Mouse (Mus musculus) liver, embryonic 15.5 days (tissue): Measurements from ENCODE around the gene Atp6v1fnb. TPM values are rescaled to one million over a fixed set of nuclear protein-coding genes. Genes with fewer than 3 reads are reported as not detected.

ENCODE experiments used
- ATAC-seq: fragments of 200-750 bp; cut with Nextera tagmentation; 2 replicates; pipeline ENCODE4 v1.8.0; 2017; ENCODE audit warnings: moderate number of reproducible peaks, mild to moderate bottlenecking, moderate library complexity; ENCODE audit not compliant: insufficient read depth
- H3K27ac ChIP-seq: fragments of 300-500 bp; sonication (generic); replicated peaks from 2 replicates; pipeline ENCODE4 v1.5.1; 2015; ENCODE audit warnings: mild to moderate bottlenecking, inconsistent platforms
- H3K27me3 ChIP-seq: fragments of 300-500 bp; sonication (generic); 2 replicates; pipeline ENCODE4 v1.6.1; 2015; ENCODE audit warnings: mild to moderate bottlenecking, inconsistent platforms
- H3K36me3 ChIP-seq: fragments of 300-500 bp; sonication (generic); replicated peaks from 2 replicates; pipeline ENCODE4 v1.6.1; 2015; ENCODE audit warnings: moderate library complexity, mild to moderate bottlenecking, inconsistent platforms
- H3K4me1 ChIP-seq: fragments of 300-500 bp; sonication (generic); replicated peaks from 2 replicates; pipeline ENCODE4 v1.6.1; 2015; ENCODE audit warnings: inconsistent platforms
- H3K4me2 ChIP-seq: fragments of 300-500 bp; sonication (generic); 2 replicates; pipeline ENCODE4 v1.6.1; 2015; ENCODE audit warnings: moderate library complexity, mild to moderate bottlenecking, inconsistent platforms
- H3K4me3 ChIP-seq: fragments of 300-500 bp; sonication (generic); replicated peaks from 2 replicates; pipeline ENCODE4 v1.5.1; 2015; ENCODE audit warnings: mild to moderate bottlenecking, inconsistent platforms
- H3K9ac ChIP-seq: fragments of 300-500 bp; sonication (generic); 2 replicates; pipeline ENCODE4 v1.6.1; 2015; ENCODE audit warnings: moderate library complexity, mild to moderate bottlenecking, inconsistent platforms
- H3K9me3 ChIP-seq: fragments of 300-500 bp; sonication (generic); replicated peaks from 2 replicates; pipeline ENCODE4 v1.6.1; 2016; ENCODE audit warnings: inconsistent platforms
- WGBS: fragments of 180-500 bp; shearing (Covaris S2); methylation state at CpG from one replicate; pipeline ENCODE4 v1.1.7; 2015; ENCODE audit warnings: mixed read lengths; ENCODE audit not compliant: insufficient replicate concordance; 5-methylcytosine and 5-hydroxymethylcytosine counted together
- polyA plus RNA-seq: library from polyadenylated mRNA; unstranded; fragments of >200 nt; fragmentation: Nextera tagmentation; extraction: Ambion mirVana; gene quantifications from 2 replicates; pipeline ENCODE4 v1.2.1, GENCODE M21; 2015

Gene Atp6v1fnb
- polyA plus RNA-seq: not detected in 2 replicates

DNA sequence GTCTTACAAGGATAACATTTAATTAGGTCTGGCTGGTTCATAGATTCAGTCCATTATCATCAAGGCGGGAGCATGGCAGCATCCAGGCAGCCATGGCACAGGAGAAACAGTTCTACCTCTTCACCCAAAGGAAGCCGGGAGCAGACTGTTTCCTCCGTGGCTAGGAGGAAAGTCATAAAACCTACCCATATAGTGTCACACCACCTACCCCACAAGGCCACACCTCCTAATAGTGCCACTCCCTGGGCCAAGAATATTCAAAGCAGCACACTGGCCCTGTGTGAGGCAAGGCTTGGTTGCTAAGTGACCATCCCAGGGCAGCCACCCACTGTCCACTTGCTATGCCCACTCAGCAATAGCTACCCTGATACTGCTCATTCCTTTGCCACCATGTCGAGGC lies at the start of gene Atp6v1fnb:
Gene Atp6v1fnb, plus strand, starts transcription at position 301 of the 400 bp plus-strand sequence.
- WGBS: 76% methylated on average over 4 of the region's 4 CpGs
- no peak within 1 kb of the TSS for H3K9ac ChIP-seq

DNA sequence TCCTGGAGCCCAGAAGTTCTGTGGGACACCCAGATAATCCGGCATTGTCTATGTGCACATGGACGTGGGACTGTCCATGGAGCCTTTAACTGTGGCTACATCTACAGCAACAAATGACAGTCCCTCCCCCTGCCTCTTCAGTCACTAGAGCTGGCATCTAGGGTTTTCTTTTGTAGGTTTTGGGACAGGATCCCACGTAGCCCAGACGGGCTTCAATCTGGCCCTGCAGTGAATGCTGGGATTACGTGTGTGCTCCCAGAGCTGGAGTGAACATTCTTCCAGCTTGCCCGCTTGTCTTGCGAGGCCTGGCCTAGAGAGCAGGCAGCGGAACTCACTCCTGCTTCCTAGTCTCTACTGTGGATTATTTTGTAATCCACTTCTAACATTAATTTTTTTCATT lies 46.1 kb upstream of the Atp6v1fnb start:
- H3K36me3 ChIP-seq: no peaks in the 10 kb centered on the region
- no peaks in the 10 kb centered on the region for H3K9me3 ChIP-seq
- ATAC-seq: no peak
- no peak overlapping the region for H3K27ac ChIP-seq
- WGBS: 70% methylated on average over 8 of the region's 8 CpGs
- peaks cover 9% of the 10 kb centered on the region for H3K27me3 ChIP-seq
- no peak overlapping the region for H3K4me2 ChIP-seq
- H3K4me1 ChIP-seq: no peaks in the 10 kb centered on the region
- H3K4me3 ChIP-seq: no peak overlapping the region
- no peak overlapping the region for H3K9ac ChIP-seq

More for the DNA sequence above, at the start of gene Atp6v1fnb:
- peaks cover 17% of the 10 kb centered on the region for H3K27me3 ChIP-seq
- no peak within 1 kb of the TSS for H3K4me3 ChIP-seq
- no peak within 1 kb of the TSS for H3K4me2 ChIP-seq
- H3K9me3 ChIP-seq: no peaks in the 10 kb centered on the region
- H3K36me3 ChIP-seq: peaks cover 20% of the 10 kb centered on the region
- no peak within 1 kb of the TSS for H3K27ac ChIP-seq
- peaks cover 35% of the 10 kb centered on the region for H3K4me1 ChIP-seq
- no peak for ATAC-seq

DNA sequence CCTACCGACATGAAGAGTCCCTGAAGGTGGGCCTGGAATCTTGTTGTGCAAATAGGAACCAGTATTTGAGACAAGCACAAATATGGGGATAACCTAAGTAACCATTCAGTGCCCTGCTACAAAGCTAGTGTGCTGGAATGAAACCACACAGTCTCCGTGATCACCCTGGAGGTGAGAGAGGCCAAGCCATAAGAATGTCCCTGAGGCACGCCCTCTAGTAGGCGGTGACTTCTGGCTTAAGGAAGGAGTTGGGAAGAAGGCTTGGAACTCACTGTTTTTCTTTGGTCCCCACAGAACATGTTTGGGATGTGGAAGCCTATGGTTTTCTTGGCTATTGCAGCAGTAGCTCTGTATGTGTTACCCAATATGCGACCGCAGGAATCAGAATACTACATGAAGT lies 44.9 kb upstream of the Atp6v1fnb start:
- Histone ChIP-seq H3K36me3 (no peaks in the 10 kb centered on the region), H3K4me3 (no peak overlapping the region), H3K4me2 (no peak overlapping the region), H3K9me3 (no peaks in the 10 kb centered on the region), H3K27me3 (peaks cover 18% of the 10 kb centered on the region), H3K27ac (no peak overlapping the region), H3K4me1 (no peaks in the 10 kb centered on the region), H3K9ac (no peak overlapping the region)
- 64% methylated on average over 6 of the region's 6 CpGs for WGBS
- ATAC-seq: no peak

DNA sequence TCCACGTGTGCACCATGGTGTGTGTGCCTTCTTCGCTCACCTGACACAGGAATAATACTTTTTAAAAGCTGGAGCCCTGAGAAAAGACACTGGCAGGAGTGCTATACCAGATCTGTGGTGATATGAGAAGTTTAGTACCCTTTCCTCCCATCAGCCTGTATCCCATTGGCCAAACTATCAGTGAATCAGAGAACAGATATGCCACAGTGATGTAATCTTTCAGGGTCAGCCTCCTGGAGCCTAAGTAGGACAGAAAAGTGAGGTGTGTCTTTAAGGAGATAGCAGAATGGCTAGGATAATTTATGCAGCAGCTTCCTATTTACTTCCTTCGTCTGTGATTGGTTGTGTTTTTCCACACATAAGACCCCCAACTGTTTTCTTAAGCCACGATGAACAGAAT lies 43.1 kb upstream of the Atp6v1fnb start:
- no peak overlapping the region for H3K4me3 ChIP-seq
- no peak overlapping the region for H3K27ac ChIP-seq
- ATAC-seq: no peak
- no peak overlapping the region for H3K9ac ChIP-seq
- 0 out of 2 replicates have a peak, but pooled peaks cover 4% of the 10 kb centered on the region for H3K4me1 ChIP-seq
- H3K4me2 ChIP-seq: no peak overlapping the region
- peaks cover 36% of the 10 kb centered on the region for H3K27me3 ChIP-seq
- WGBS: 47% methylated on average over 4 of the region's 4 CpGs
- no peaks in the 10 kb centered on the region for H3K36me3 ChIP-seq
- H3K9me3 ChIP-seq: no peaks in the 10 kb centered on the region

DNA sequence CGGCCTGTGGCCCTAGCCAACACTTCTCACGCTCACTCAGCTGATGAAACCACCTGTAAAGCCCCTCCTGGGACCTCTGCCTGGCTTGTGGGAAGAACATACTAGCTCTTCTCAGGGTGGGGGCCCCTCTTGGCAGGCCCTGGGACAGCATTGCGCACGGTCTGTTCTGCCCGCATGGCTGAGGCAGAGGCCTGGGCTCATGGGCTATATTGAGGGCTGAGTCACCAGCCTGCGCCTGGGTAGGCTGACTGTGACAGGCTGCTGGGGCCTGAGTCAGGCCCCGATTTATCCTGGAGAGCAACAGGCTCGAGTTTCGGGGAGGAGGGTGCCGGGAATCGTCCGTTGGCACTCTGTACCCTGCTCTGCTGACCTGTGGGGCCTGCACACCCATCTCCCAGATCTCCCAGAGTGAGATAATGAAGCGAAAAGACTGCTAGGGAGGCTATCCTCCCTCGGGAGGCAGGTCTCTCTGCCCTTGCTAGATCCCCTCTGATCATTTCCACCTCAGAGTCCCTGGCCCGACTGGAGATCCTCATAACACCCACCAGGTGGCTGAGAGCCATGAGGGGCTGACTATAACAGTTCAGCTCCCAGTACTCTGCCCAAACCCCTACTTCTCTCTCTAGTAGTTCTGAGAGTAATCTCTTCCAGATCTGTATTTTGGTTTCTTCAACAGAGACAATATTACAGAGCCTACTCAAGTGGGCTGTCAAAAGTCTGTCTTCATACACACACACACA lies 40.4 kb upstream of the Atp6v1fnb start:
- ATAC-seq: no peak
- H3K27me3 ChIP-seq: peaks cover 63% of the 10 kb centered on the region

DNA sequence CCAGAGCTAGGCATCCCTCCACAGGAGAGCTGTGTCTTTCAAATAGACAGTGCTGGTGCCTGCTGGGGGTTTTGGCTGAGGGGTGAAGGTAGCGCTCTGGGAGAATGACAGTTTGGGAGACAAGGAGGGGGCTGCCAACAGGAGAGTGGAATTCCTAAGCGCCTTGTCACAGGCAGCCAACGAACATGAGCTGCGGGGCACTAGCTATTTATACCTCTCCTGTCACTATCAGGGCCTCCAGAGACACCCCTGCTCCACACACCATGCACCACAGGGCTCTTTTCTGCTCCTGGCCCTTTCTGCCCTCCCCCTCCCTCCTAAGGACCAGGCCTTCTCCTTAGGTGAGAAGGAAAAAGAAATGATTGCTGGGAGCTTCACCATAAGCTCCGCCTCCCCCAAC lies 39.8 kb upstream of the Atp6v1fnb start:
- Histone ChIP-seq H3K4me3 (no peak overlapping the region), H3K4me2 (no peak overlapping the region), H3K36me3 (no peaks in the 10 kb centered on the region), H3K4me1 (peaks cover 7% of the 10 kb centered on the region; the same call in 1 of the 2 replicates), H3K9ac (no peak overlapping the region), H3K9me3 (no peaks in the 10 kb centered on the region), H3K27ac (no peak overlapping the region), H3K27me3 (peaks cover 69% of the 10 kb centered on the region)
- no peak for ATAC-seq
- 40% methylated on average over 5 of the region's 5 CpGs for WGBS

More for the DNA sequence above, 40.4 kb upstream of the Atp6v1fnb start:
- Histone ChIP-seq H3K27ac (no peak overlapping the region), H3K36me3 (no peaks in the 10 kb centered on the region), H3K4me3 (no peak overlapping the region), H3K9ac (no peak overlapping the region), H3K4me1 (peaks cover 7% of the 10 kb centered on the region; the same call in 1 of the 2 replicates), H3K9me3 (no peaks in the 10 kb centered on the region), H3K4me2 (no peak overlapping the region)
- 49% methylated on average over 15 of the region's 15 CpGs for WGBS

DNA sequence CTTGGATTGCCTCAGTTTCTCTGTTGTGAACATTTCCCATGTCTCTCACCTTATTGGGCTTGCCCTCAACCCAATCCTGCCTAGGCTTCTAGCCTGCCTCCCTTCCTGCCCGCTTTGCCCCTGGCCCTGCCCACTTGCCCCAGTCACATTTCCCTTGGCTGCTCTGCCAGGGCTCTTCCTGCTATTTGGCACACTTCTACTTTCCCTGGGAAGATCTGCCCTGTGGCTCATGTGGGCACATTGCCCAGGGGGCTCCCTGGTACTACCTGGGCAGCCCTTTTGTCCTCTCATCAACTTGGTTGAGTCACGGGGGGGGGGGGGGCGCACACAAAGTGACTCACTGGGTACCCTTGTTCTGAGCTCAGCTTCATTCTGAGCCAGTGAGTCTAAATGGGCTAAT lies 39.1 kb upstream of the Atp6v1fnb start:
- Histone ChIP-seq H3K27me3 (peaks cover 76% of the 10 kb centered on the region), H3K4me3 (no peak overlapping the region), H3K4me2 (no peak overlapping the region), H3K36me3 (no peaks in the 10 kb centered on the region), H3K4me1 (peaks cover 7% of the 10 kb centered on the region; the same call in 1 of the 2 replicates), H3K9me3 (no peaks in the 10 kb centered on the region), H3K9ac (no peak overlapping the region), H3K27ac (no peak overlapping the region)
- WGBS: 43% methylated on average over 3 of the region's 3 CpGs
- no peak for ATAC-seq

DNA sequence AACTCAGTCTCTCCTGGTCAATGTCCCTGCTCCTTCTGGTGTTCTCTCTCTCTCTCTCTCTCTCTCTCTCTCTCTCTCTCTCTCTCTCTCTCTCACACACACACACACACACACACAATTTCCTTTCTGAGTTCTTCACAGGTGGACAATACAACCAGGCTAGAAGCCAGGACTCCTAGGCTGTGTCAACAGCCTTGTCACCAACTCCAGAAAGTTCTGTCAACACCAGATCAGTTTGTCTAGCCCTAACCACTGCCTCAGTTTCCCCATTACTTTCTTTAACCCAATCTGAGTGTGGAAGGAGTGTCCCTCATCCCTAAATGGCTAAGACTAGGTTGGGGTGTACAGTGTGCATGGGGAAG lies 38.6 kb upstream of the Atp6v1fnb start:
- Histone ChIP-seq H3K27ac (no peak overlapping the region), H3K9me3 (no peaks in the 10 kb centered on the region), H3K27me3 (peaks cover 79% of the 10 kb centered on the region), H3K4me2 (peak overlapping the region; percentile 57), H3K4me3 (peak overlapping the region; percentile 37), H3K9ac (no peak overlapping the region), H3K36me3 (no peaks in the 10 kb centered on the region), H3K4me1 (peaks cover 7% of the 10 kb centered on the region; the same call in 1 of the 2 replicates)
- ATAC-seq: no peak

DNA sequence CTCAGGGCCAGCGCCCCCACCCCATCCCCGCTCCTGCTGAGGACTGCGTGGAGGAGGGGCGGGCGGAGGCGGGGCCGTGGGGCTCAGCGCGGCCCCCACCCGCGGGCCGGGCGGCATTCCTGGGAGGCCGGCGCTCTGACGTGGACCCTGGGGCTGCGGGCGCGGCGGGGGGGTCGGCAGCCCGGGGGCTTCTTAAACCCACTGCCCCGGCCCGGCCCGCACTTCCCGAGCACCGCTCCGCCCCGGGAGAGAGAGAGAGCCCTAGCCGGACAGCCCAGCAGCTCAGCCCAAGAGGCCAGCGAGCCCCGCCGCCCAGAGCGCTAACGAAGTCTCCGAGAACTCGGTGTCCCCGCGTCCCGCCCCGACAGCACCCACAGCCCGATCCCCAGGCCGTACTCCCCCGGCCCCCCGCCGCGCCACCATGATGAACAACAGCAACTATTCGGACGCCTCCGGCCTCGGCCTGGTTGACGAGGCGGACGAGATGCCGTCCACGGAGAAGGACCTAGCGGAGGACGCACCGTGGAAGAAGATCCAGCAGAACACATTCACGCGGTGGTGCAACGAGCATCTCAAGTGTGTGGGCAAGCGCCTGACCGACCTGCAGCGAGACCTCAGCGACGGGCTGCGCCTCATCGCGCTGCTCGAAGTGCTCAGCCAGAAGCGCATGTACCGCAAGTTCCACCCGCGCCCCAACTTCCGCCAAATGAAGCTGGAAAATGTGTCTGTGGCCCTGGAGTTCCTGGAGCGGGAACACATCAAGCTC lies 38.0 kb upstream of the Atp6v1fnb start, which contains the start of gene Flnc:
Gene Flnc, plus strand, starts transcription at position 219 of the 766 bp plus-strand sequence.
- H3K4me3 ChIP-seq: peak within 1 kb of the TSS; percentile 37
- H3K27ac ChIP-seq: no peak within 1 kb of the TSS
- no peaks in the 10 kb centered on the region for H3K36me3 ChIP-seq
- H3K4me2 ChIP-seq: peak within 1 kb of the TSS; percentile 57
- peaks cover 7% of the 10 kb centered on the region; the same call in 1 of the 2 replicates for H3K4me1 ChIP-seq
- H3K27me3 ChIP-seq: peaks cover 82% of the 10 kb centered on the region
- H3K9ac ChIP-seq: no peak within 1 kb of the TSS
- no peaks in the 10 kb centered on the region for H3K9me3 ChIP-seq
- ATAC-seq: no peak
- WGBS: 2% methylated on average over 70 of the region's 77 CpGs

DNA sequence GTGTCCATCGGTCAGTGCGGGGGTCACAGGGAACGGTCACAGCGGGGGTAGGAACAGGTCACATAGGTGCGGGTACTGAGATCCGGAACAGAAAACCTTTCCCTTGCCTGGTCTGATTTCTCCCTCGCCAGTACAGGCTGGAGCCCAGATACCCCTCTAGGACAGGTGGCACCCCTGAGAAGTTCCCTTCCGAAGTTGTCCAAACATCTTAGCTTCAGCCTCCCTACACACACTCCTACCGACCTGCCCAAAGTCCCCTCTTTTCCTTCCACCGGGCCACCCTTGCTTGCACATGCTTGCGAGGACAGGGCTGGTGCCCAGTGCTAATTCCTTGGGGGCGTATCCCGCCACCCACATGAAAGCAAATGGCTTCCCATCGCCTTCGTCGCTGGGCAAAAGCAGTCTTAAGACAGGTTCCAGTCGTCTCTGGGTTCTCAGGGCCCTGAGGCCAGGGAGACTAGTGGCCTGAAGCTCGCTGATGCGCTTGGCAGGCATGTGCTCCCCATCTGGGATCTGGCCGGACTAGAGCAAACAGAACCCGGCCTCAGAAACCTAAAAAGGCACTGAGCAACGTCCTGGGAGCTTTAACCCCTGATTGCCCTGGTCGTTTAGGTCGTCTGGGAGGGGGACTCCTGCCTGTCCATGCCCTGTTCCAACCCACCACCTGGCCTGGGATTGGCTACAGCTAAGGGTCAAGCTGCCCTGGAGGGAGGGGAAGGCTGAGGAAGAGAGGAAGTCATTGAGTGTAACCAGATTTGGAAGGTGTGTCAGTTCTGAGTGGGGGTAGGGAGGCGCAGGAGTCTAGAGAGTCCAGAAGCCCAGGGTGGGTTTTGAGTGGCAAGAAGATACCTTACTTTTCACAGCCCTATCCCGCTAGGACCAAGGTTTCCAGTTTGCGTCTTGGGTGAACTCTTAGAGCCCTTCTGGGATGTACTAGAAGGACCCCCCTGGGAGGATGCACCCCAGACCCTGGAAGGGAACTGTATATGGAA lies 37.1 kb upstream of the Atp6v1fnb start:
- Histone ChIP-seq H3K36me3 (no peaks in the 10 kb centered on the region), H3K4me1 (peaks cover 7% of the 10 kb centered on the region; the same call in 1 of the 2 replicates), H3K27me3 (peaks cover 79% of the 10 kb centered on the region), H3K4me3 (peak overlapping the region; percentile 37), H3K9ac (no peak overlapping the region), H3K9me3 (no peaks in the 10 kb centered on the region), H3K4me2 (peak overlapping the region; percentile 57), H3K27ac (no peak overlapping the region)
- ATAC-seq: no peak
- WGBS: 5% methylated on average over 27 of the region's 27 CpGs
